Mouse (Mus musculus) thymus, postnatal 4 days (tissue): Measurements from ENCODE around the gene Cdkn2a.

Experiments
- DNase-seq: peaks from one replicate; pipeline ENCODE4 v3.0.0; 2021

Gene Cdkn2a

DNA sequence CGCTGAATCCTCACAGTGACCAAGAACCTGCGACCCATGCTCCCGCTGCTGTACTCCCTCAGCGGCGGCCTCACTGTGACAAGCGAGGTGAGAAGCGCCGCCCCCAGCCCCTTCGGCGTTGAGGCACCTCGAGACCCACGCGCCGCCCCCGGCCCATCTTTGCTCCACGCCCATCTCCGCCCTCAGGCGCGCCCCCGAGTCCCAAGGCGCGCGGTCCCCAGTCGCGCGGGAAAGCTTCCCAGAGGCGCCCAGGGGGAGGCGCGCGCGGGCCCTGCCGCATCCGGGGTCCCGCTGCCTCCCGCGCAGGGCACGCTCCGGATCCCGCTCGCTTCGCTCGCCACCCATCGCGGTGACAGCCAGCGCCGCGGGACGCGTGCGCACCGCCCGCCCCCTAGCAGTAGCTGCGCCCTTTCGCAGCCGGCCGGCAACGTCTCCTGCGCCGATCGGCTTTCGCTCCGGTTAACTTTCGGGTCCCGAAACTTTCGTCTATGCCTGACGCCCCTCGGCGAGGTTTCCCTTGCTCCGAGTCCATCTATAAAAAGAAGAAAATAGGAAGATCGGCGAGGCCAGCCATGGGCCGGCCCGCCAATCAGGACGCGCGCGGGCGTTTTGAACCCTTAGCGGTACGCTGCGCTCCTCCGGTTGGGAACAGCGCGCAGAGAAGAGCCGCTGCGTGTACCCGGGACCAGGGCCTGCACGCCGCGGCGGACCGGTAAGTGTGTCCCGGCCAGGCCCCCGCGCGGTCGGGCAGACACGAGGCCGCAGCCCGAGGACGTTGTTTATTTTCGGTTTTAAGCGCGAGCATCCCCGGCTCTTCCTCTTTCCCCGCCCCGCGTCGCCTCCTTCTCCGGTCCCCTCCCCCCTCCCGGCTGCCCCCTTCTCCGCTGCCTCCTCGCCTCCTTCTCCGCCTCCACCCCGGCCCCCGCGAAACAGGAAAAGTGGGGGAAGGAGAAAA lies at the start of gene Cdkn2a:
Gene Cdkn2a, minus strand, starts transcription at position 168 of the 955 bp plus-strand sequence.
- DNase-seq: peak; percentile 65

DNA sequence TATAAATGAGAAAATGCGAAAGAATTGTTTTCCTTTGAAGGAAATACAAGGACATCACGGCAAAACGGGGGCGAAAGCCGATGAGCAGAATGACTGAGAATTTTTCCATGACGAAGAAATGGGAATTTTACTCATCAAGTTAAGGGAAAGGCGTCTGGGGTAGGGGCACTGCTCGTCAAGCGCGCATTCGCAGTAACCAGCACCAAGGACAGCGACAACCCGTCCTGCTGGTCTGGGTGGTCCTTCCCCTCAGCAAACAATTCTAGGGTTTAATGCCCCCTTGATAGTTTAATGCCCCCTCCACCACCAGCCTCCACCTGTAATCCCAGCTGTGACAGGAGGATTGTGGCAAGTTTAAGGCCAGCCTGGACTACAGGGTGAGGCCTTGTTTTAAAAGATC lies 19.0 kb upstream of the Cdkn2a start:
- peak; percentile 47 for DNase-seq

DNA sequence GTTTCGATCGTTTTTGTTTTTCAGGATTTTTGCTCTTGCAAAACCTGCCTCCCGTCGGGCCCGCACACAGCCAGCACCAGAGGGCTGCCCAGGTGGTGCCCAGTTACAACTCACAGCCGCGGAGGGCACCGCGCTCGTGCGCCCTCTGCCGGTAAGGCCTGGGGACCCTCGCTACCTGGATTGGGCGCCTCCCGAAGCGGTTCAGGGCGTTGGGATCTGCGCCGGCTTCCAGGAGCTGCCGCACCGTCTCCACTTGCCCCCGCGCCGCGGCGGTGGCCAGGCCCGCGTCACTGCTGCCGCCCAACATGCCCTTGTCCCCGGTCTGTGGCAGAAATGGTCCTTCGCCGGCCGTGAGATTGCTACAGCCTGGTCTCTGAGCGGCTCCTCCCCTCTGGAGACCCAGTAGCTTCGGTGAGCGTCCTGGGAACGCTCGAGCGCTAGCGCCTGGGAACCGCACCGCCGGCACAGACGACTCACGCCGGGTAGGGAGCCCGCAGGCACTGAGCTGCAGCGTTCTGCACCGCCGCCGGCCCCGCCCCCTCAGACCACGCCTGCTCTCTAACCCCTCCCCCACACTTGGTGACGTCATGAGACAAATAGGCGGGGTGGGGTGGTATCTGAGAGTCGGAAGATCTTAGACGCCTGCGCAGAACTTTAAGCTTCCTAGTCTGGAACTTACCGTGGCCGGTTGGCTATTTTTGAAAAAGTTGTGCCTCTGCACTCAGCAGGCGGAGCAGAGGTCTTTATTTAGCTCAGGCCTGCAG lies 16.2 kb upstream of the Cdkn2a start, which contains the start of gene Cdkn2b:
Gene Cdkn2b, minus strand, starts transcription at position 549 of the 764 bp plus-strand sequence.
- peak; percentile 84 for DNase-seq

DNA sequence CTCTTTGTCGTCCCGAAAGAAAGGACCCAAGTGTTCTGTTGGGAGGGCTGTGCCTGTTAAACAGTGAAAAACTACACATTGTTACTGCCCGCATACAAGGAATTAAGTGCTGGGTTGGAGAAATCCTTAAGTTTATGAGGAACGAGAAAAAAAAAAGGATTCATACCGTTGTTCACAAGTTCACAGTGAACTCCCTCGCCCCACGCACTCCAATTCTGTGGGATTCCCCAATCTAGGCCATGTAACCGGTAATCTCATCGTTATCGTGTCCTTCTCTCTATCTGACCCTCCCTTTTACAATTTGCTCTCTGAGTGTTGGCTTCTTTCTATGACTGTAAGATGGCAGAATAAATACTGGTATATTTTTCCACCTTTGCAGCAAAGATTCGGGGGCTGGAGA lies 15.5 kb upstream of the Cdkn2a start:
- DNase-seq: no peak

DNA sequence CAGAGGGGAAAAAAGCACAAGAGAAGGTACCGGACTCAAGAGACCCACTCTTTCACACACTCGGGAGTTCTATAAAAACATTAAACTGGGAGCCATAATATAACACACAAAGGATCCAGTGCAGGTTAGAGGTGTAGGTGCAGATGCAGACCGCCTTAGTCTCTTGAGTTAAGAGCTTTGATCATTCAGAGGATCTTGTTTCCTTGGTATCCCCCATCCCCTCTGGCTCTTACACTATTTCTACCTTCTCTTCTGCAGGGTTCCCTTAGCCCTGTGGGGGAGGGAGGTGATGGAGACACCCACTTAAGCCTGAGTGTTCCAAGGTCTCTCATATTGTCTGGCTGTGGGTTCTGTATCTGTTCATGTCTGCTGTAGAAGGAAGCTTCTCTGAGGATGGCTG lies 13.5 kb upstream of the Cdkn2a start:
- DNase-seq: no peak

DNA sequence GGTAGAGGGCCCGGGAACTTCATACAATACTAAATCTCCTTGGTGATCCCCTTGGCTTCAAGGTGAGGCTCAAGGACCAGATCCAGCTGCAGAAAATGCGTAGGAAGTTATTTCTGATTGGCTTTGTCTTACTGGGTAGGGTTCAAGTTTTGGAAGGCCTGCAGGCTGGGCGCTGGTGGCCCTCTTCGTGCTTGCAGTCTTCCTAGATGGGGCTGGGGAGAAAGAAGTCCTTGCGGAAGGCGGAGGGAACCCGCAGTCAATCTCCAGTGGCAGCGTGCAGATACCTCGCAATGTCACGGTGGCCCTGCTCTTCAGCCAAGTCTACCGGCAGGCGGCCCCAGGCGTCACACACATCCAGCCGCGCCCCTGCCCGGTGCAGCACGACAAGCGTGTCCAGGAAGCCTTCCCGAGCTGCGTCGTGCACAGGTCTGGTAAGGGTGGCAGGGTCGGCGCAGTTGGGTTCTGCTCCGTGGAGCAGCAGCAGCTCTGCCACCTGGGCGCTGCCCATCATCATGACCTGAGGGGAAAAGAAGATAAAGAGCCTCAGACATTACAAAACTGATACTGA lies 12.4 kb upstream of the Cdkn2a start:
- peak; percentile 26 for DNase-seq

DNA sequence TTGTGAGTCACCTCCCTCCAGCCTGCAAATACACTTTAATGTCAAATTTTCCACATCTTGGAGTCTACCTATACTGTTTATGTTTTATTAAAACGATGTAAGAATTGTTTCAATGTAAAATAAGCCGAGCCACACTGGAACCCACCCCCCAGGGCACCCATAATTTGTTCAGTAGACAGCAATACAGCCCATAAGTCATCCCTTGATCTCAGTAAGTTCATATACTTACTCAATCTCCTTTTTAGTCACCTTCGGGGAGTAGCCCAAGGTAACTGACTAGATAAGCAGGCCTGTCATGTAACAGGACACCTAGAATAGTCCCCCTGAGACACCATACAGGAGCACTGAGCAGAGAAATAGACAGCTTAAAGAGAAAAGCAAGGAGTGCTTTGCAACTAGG lies 11.2 kb upstream of the Cdkn2a start:
- no peak for DNase-seq

DNA sequence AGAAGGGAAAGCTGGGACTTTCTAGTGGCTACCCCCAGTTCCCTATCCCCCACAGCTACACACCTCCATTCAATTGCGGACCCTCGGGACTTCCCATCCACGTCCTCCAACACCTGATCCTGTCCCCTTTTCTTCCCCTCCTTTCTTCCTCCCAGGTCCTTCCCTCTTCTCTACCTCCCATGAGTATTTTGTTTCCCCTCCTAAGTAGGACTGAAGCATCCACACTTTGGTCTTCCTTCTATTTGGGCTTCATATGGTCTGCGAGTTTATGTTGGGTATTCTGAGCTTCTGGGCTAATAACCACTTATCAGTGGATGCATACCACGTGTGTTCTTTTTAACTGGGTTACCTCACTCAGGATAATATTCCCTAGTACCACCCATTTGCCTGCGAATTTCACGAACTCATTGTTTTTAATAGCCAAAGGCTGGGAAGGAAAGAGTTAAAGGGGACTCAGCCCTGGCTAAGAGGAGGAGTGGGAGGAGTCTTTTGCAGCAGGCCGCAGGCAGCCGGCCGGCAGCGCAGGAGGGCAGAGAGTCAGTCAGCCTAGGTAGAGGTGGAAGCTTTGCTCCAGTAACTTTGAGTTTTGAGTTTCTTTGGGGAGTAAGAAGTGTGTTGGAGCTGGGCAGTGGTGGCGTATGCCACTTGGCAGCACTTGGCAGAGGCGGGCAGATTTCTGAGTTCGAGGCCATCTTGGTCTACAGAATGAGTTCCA lies 9.0 kb upstream of the Cdkn2a start:
- no peak for DNase-seq

DNA sequence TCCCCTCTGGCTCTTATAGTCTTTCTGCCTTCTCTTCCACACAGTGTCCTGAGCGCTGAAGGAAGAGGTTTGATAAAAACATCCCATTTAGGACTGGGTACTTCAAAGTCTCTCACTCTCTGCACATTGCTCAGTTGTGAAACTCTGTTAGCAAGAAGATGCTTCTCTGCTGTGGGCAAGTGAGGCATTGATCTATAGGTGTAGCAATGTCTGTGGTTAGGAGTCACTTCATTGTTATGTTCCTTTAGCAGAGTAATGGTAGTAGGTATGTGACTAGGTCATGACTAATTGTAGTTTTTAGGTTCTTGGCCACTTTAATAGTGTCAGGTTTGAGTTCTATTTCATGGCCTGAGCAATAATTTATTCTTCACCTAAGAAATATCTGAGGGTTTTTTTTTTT lies 7.7 kb upstream of the Cdkn2a start:
- no peak for DNase-seq

DNA sequence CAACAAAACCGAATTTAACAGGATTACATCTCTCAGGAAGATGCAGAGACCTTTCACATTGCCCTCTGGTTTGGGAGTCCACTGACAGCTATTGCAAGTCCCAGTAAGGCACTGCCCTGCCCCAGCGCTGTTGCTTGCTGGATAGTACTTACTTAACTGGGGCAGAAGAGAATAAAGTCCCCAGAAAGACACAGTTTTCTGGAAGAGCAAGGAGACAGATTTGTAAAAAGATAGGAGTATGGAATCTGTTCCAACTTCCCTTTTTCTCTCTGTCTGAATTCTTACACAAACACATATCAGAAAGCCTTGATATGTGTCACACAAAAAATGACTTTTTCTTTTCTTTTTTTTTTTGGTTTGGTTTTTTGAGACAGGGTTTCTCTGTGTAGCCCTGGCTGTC lies 5.3 kb upstream of the Cdkn2a start:
- no peak for DNase-seq

DNA sequence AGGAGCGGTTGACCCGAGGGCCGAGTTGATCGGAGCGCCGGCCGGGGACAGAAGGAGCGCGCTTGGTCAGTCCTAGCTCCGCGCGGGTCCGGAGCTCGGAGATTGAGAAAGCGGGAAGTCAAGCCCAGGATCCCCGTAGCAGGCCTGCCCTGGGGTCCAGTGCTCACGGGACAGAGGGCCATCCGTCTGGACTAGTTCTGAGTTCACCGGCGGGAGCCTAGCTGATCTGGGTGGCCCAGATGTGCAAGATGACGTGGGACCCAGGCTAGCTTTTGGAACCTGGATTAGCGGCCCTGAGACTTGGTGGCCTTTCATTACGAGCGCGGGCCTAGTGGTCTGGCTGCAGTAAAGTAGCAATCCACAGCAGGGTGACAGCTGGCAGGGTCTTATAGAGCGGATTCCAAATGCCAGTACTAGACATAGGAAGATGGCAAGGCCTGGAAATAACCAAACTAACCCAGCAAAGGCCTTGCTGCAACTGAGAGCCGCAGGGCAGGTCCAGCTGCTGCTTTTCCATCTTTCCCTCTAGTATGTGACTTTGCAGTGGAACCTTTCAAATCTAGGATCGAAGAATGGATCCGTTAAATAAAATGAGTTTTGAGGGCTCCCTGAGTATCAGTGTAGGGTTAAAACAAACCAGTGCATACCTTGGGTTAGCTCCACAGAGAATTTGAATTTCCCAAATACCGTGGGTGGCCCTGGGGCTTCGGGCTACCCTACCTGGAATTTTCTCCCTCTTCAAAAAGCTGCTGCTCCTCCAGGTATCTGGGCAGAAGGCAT lies 1.2 kb upstream of the Cdkn2a start:
- no peak for DNase-seq

DNA sequence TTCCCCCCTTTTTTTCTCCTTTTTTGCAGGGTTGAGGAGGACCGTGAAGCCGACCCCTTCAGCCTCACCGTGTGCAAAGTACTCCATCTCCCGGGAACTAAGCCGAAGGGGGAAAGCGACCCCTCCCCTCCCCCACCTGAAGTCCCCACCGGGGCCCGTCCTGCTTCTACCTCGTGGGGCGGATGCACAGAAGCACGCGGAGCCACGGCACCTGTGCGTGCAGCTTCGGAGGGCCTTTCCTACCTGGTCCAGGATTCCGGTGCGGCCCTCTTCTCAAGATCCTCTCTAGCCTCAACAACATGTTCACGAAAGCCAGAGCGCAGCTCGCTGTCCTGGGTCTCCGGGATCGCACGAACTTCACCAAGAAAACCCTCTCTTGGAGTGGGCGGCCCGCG lies 365 bp downstream of the Cdkn2a start:
- no peak for DNase-seq

DNA sequence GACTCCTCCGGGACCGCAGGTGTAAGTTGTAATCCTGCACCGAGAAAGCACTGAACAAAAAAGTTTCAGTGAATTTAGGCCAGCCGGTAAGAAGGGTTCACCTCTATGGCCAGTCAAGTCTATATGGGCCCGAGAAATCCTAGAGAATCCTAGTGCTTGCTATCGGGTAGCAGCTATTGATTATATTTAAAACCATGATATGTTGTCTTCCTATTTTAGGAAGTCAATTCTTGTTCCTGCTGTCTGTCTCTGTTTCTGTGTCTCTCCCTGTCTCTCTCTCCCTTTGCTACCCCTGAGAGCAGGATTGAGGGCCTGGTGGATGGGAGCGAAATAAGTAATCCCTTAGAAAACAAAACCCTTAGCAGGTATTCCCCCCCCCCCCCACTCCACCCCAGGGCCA lies 937 bp downstream of the Cdkn2a start:
- no peak for DNase-seq

DNA sequence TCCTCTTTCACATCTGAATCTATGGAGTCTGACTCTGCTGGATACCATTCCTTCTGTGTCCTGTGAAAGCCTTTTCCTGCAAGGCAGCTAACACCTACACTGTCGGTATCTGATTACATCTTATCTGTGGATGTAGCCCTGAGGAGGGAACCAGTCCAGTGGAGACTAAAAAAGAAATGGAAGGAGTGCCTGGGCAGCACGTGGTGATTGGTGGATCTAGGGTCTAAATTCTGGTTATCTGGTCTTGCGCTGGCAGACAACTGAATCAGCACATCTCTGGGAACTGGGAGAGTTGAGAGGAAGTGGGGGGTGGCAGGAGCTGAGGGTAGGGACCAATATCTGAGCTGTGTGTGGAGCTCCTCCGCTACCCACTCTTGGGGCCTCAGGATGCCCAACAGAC lies 5.4 kb downstream of the Cdkn2a start:
- DNase-seq: no peak

DNA sequence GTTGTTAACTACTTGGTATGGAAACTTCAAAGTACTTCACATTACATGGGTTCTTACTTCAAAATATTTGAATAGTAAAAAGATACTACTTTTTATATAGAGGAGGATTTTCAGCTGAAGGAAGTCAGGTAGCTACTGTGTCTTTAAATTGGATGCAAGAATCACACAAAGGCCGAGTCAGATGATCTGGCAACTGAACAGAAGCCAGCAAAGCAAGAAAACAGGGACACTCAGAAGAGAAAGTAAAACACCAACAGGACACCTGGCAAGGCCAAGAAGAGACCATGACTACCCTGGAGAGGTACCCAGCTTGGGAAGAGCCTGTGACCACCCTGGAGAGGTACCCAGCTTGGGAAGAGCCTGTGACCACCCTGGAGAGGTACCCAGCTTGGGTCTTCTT lies 7.9 kb downstream of the Cdkn2a start:
- DNase-seq: no peak

DNA sequence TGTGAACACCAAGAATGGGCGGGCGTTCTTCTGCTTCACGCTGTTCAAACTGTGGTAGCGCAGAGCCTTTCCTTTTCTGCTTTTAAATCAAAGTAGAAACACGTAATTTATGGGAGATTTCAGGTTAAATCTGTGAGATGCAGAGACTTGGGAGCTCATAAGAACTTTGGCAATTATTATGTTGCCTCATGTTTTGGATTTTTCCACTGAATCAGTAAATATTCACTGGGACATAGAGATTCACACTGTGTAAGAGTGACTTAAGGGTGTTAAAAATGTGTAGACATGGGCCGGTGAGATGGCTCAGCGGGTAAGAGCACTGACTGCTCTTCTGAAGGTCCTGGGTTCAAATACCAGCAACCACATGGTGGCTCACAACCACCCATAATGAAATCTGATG lies 8.8 kb downstream of the Cdkn2a start:
- no peak for DNase-seq

DNA sequence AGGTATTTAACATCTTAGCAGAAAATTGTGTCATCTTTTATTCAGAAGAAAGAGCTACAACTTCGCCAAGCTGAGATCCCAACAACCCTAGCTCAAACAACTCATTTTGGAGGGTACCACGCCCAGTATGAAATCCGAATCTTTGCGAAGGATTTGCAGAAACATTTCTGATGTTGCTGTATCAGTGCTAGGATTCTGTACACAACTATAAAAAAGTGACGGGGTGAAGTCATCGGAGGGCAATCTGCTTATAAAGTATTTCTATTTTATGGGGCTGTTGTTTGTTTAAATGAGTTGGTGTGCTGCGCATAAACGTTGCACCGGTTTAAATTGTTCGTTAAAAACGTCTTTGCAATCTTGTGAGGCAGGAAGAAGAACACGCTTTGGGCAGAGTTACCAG lies 11.8 kb downstream of the Cdkn2a start:
- no peak for DNase-seq

DNA sequence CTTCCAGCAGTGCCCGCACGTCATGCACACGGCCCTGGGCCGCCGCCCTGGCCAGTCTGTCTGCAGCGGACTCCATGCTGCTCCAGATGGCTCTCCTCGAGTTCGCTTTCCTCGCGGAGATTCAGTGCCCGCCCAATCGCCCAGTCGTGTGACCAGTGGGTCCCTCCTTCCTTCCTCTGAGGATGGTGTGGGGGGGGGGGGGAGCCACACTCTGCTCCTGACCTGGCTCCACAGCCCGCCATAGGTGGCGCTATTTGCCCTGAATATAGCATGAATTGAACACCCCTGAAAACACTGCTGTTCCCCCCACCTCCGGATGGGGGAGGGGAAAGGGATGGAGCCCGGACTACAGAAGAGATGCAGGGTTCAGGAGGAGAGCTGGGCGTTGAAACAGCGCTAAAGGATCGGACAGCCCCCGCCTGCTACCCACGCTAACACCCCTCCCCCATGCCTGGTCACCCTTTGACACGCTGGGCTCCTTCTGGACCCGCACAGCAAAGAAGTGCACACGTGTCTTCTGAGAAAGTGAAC lies 12.4 kb downstream of the Cdkn2a start:
- DNase-seq: peak; percentile 42

DNA sequence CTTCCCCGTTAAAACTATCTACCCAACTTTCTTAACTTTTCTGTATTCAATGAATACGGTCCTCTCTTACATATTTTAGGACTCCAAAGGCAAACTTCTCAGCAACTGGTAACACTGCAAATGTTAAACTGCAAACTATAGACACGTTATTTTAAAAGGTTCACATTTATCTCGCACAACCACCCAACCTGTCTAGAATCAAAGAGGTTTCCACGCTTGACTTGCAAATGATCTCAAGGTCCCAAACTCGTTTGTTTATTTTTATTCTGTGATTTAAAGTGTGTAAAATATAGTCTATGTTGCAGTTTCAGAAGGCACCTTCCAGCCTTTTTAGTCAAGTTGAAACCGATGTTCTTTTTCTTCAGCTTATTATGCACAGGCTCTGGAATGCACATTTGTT lies 13.2 kb downstream of the Cdkn2a start:
- DNase-seq: no peak

DNA sequence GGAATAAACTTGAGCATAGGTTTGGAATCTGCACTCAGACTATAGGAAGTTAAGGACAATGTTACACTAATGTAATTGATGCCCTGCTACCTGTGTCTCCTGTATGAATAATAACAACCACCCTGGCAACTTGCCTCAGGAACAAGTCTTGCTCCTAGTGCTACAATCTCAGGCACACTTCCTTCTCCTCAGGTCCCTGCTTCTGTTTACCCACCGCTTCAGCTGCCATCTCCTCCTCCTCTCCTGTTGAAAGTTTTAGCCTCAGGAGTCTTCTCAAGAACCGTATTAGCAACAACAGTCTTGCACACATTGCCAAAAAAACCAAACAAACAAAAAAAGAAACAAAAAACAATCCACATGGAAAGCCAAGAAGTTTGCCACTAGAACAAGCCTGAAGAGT lies 14.8 kb downstream of the Cdkn2a start:
- no peak for DNase-seq

DNA sequence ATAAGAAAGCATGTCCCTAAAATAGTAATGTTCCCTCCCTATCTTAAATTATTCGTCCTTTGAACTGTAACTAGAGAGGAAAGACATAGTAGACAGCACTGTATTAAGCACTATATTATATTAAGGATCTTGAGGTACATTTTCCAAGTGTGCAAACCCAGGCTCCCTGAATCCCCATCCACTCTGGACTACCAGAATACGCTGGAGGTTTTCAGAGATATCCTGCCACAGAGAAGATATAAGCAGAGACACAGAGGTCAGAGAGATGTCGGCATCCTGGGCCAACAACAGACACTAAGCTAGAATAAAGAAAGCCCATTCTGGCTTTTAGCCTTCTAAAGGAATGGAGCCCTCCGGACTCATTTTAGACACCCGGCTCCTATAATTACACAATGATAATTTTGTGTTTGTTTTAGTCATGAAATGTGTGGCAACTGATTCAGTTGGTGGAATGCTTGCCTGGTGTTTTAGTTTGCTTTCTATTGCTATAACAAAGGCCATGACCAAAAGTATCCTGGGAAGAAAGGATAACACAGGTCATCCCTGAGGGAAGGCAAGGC lies 17.0 kb downstream of the Cdkn2a start:
- no peak for DNase-seq
